Mouse (Mus musculus) heart, embryonic 10.5 days (tissue): ENCODE measurements around the gene B4galnt3. TPM values are rescaled to one million over a fixed set of nuclear protein-coding genes. Genes with fewer than 3 reads are reported as not detected.

Experiments used
- DNase-seq: peaks from one replicate; pipeline ENCODE4 v3.0.0-alpha.2; 2017; ENCODE audit warnings: low spot score
- H3K27ac ChIP-seq: fragments of 300-500 bp; sonication (generic); 2 replicates; pipeline ENCODE4 v1.5.1; 2016; ENCODE audit warnings: mild to moderate bottlenecking
- H3K27me3 ChIP-seq: fragments of 300-500 bp; sonication (generic); 2 replicates; pipeline ENCODE4 v1.6.1; 2016; ENCODE audit warnings: mild to moderate bottlenecking; ENCODE audit not compliant: poor library complexity, insufficient read depth, severe bottlenecking
- H3K36me3 ChIP-seq: fragments of 300-500 bp; sonication (generic); 2 replicates; pipeline ENCODE4 v1.6.1; 2016; ENCODE audit warnings: mild to moderate bottlenecking, moderate library complexity
- H3K4me1 ChIP-seq: fragments of 300-500 bp; sonication (generic); 2 replicates; pipeline ENCODE4 v1.6.1; 2016; ENCODE audit warnings: mild to moderate bottlenecking
- H3K4me3 ChIP-seq: fragments of 300-500 bp; sonication (generic); 2 replicates; pipeline ENCODE4 v1.5.1; 2016; ENCODE audit warnings: mild to moderate bottlenecking, moderate library complexity
- H3K9me3 ChIP-seq: fragments of 300-500 bp; sonication (generic); 2 replicates; pipeline ENCODE4 v1.6.1; 2016; ENCODE audit warnings: mild to moderate bottlenecking, moderate library complexity
- WGBS: fragments of 180-500 bp; shearing (Covaris S2); methylation state at CpG from one replicate; pipeline ENCODE4 v1.1.7; 2016; 5-methylcytosine and 5-hydroxymethylcytosine counted together
- polyA plus RNA-seq: library from polyadenylated mRNA; unstranded; fragments of >200 nt; fragmentation: Nextera tagmentation; extraction: Ambion mirVana; gene quantifications from 2 replicates; pipeline ENCODE4 v1.2.1, GENCODE M21; 2016

The B4galnt3 gene
- polyA plus RNA-seq, 1 experiment from 2014 or later, result 0.40 TPM

DNA sequence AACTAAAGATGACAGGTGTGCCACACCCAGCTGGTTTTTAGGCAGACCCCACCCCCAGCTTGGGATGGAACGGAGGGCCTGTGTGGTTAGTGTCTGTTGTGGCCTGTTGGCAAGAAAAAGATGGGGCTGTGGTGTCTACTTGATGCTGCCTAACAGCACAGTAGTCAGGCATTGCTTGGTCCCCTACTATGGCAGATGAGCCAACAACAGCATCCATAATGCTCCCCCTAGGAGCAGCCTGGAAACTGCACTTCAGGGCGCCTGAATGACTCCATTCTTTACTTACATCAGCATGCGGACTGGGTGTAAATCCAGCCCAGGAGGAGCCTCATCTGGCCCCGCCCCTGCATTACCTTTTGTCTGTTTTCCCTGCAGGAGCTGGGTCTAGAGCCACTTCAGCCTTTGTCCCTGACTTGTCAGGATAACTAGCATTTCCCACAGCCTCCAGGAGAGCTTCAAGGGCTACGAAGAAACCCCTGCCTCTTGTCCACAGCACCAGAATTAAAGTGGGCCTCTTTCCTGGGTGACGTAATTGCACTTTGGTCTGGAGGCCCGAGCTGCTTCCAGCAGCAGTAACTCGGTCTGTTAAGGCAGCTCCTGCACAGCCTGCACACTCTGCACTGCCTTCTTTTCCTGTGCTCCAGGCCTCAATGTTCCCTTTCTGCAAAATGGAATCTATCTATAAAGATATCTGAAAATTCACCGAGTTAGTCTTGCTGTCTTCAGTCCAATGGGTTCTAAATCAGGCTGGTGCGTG lies 94.5 kb downstream of the B4galnt3 start:
- 48% methylated on average over 10 of the region's 10 CpGs for WGBS
- Histone ChIP-seq H3K9me3 (no peaks in the 10 kb centered on the region), H3K4me1 (peaks cover 24% of the 10 kb centered on the region), H3K4me3 (no peak overlapping the region), H3K27me3 (peaks cover 23% of the 10 kb centered on the region), H3K27ac (no peak overlapping the region), H3K36me3 (no peaks in the 10 kb centered on the region)
- no peak for DNase-seq

DNA sequence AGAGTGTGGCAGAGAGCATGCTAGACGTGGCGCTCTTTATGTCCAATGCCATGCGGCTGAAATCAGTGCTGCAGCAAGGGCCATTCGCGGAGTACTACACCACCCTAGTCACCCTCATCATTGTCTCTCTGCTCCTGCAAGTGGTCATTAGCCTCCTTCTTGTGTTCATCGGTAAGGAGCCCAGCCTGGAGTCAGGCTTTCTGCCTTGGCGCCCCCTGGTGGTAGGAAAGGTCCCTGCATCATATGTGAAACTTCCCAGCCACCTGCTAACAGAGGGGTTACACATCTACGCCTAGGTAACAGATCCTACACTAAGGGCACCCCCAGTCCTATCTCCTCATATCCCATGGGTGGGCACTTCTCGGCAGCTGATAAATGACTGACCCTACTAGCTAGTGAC lies 96.4 kb downstream of the B4galnt3 start:
- peak; percentile 90 for DNase-seq
- 31% methylated on average over 9 of the region's 9 CpGs for WGBS

DNA sequence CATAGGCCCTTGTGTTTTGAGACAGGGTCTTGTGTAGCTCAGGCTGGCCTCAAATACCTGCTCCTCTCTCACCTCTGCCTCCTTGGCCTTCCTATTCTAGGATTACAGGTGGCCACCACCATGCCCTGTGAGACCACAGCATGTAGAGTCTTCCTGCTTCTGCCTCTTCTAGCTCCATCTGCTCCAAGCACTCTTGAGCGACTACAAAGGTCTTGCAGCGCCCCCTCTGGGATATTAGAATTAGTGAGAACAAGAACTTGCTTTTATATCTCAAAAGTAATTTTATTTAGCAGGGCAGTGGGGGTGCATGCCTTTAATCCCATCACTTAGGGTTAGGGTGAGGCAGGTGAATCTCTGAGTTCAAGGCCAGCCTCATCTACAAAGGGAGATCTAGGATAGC lies 97.5 kb downstream of the B4galnt3 start:
- Histone ChIP-seq H3K9me3 (no peaks in the 10 kb centered on the region), H3K4me3 (no peak overlapping the region), H3K27me3 (peaks cover 12% of the 10 kb centered on the region; the same call in 1 of the 2 replicates), H3K36me3 (no peaks in the 10 kb centered on the region), H3K4me1 (peaks cover 38% of the 10 kb centered on the region), H3K27ac (no peak overlapping the region)
- 33% methylated on average over 2 of the region's 2 CpGs for WGBS
- DNase-seq, result no peak

More for the DNA sequence above, 96.4 kb downstream of the B4galnt3 start:
- Histone ChIP-seq H3K36me3 (no peaks in the 10 kb centered on the region), H3K9me3 (no peaks in the 10 kb centered on the region), H3K27me3 (peaks cover 21% of the 10 kb centered on the region), H3K4me1 (peaks cover 32% of the 10 kb centered on the region), H3K4me3 (no peak overlapping the region), H3K27ac (no peak overlapping the region)

DNA sequence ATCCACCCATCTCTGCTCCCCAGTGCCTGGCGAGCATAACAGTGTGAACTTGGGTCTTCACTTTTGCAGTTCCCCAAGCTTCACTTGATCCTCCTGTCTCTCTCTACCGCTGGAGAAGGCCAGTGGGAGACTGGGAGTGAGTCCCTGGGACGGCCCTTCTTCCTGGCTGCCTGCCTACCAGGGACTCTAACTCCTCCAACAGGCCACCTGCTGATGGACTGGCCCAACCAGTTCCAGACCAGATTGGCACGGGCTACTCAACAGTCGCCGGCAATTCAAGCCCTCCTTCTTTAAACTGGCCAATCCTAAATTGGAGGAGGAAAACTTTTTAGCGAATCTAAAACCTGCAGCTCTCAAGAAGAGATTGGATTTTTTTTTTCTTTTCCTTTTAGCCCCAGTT lies 99.4 kb downstream of the B4galnt3 start:
- Histone ChIP-seq H3K4me3 (no peak overlapping the region), H3K9me3 (no peaks in the 10 kb centered on the region), H3K4me1 (peaks cover 48% of the 10 kb centered on the region), H3K27me3 (peaks cover 12% of the 10 kb centered on the region; the same call in 1 of the 2 replicates), H3K27ac (no peak overlapping the region), H3K36me3 (no peaks in the 10 kb centered on the region)
- WGBS, result 22% methylated on average over 7 of the region's 7 CpGs
- DNase-seq, result no peak

DNA sequence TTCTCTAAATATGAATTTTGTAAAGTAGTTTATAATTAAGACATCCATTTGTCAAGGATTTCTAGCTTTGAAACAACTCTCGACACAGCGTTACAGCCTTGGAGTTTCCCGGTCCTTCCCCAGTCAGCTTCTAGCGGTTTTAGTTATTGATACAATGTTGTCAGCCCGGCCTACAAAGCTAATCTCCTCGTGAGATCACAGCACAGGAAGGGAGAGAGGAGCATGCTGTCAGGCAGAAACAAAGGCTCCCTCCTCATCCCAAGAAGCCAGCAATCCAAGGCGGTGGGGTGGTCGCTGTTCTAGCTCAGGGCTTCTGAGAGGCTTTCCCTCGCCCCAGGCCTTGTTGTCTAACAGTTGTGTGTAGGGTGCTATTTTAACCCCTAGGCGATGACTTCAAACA lies 100.1 kb downstream of the B4galnt3 start:
- WGBS, result 34% methylated on average over 10 of the region's 10 CpGs
- Histone ChIP-seq H3K9me3 (no peaks in the 10 kb centered on the region), H3K36me3 (no peaks in the 10 kb centered on the region), H3K4me3 (no peak overlapping the region), H3K27ac (no peak overlapping the region), H3K27me3 (peaks cover 12% of the 10 kb centered on the region; the same call in 1 of the 2 replicates), H3K4me1 (peaks cover 42% of the 10 kb centered on the region)
- no peak for DNase-seq

DNA sequence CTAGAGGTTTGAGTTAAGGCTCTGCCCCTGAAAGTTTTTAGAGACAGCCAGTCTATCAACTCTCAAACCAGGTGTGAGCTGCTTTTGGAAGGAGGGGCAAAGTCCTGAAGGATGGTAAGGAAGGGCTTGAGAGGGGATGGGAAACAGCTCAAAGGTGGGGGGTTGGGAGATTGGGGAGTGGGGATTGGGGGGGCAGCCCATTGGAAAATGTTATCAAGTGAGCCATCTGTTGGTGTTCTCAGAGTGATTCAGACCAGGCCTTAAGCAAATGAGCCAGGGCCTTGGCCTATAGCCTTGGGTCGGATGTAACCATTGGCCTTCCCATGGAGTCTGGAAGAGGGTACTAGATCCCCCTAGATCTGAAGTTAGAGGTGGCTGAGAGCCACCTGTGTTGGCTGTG lies 100.6 kb downstream of the B4galnt3 start:
- H3K27me3 ChIP-seq, result peaks cover 12% of the 10 kb centered on the region; the same call in 1 of the 2 replicates
- no peaks in the 10 kb centered on the region for H3K36me3 ChIP-seq
- no peak for DNase-seq
- H3K4me1 ChIP-seq, result peaks cover 47% of the 10 kb centered on the region
- H3K27ac ChIP-seq, result no peak overlapping the region
- no peak overlapping the region for H3K4me3 ChIP-seq
- 50% methylated on average over 1 of the region's 1 CpGs for WGBS
- H3K9me3 ChIP-seq, result no peaks in the 10 kb centered on the region

DNA sequence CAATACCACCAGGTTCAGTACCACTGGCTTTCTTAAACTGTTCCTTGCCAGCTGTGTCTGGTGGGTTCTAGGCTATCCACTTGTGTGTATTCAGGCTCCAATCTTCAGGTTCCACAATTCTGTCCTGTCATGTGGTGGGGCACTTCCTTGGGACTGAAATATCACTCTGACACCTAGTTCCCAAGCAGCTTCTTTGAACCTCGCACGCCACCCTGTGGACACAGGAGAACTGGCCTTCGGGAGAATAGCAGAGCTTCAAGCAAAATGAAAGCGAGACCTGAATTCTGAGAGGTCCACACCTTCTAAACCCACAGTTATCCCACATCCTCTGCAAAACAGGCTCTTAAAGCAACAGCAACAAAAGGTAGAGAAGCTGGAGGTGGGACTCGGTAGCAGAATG lies 101.2 kb downstream of the B4galnt3 start:
- Histone ChIP-seq H3K9me3 (no peaks in the 10 kb centered on the region), H3K27me3 (peaks cover 12% of the 10 kb centered on the region; the same call in 1 of the 2 replicates), H3K36me3 (no peaks in the 10 kb centered on the region), H3K4me1 (peaks cover 53% of the 10 kb centered on the region), H3K4me3 (no peak overlapping the region), H3K27ac (peak overlapping the region; percentile 84)
- 19% methylated on average over 5 of the region's 5 CpGs for WGBS
- DNase-seq, result peak; percentile 93

DNA sequence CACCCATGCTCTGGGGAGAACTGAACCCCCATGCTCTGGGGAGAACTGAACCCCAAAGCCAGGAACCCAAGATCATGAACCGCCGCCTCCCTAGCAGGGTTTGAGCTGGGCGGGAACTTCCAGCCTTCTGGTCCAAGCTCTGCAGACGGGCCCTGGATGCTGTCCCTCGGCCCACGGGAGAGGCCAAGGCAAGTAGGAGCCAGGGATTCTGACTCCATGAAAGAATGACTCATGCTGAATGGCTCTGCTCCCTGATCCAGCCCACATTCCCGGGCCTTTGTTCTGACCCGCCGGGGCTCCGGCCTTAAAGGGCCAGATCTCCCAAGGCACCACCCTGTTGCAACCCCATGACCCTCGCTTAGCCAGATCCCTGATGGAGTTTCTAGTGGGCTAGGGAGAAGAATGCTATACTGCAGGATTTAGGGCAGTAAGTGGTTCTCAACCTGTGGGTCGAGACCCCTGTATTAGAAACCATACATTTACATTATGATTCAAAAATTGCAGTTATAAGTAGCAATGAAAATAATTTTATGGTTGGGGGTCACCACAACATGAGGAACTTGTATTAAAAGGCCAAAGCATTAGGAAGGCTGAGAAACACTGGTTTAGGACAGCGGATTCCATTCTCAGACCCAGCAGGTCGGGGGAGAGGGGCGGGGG lies 102.0 kb downstream of the B4galnt3 start:
- no peak for DNase-seq
- peak overlapping the region; percentile 12; the same call in 1 of the 2 replicates for H3K4me3 ChIP-seq
- peak overlapping the region; percentile 84 for H3K27ac ChIP-seq

DNA sequence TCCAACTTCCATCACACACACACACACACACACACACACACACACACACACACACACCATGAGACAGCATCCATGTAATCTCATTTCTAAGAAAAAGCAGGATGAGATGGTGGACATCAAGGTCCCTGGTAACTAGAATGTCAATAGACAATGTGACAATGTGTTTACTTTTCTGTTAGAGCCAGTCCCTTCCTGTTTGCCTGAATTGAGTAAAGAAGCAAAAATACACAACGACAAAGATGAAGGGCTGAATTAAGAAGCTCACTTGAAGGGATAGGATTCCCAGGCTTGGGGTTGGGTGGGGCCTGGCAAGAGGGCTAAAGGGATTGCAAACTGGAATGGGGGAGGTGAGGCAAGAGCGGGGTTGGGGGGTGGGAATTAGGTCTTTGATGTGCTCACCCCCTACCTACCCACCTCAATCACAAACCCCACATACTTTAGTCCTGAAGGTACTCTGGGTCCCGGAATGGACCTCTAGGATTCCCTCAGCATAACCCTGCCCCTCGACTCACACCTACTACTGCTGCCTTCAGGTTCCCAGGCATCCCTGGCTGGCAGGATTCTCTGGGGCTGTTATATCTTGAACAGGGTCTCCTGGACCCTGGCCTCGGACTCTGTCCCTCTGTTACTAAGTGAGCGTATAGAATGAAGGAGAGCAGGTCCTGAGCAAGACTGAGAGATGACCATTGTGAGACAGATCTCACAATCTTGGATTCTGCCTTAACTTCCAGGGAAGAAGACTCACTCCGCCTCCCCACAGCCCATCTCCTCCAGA lies 102.8 kb downstream of the B4galnt3 start:
- no peaks in the 10 kb centered on the region for H3K36me3 ChIP-seq
- no peaks in the 10 kb centered on the region for H3K9me3 ChIP-seq
- WGBS, result 47% methylated on average over 7 of the region's 7 CpGs
- peaks cover 12% of the 10 kb centered on the region; the same call in 1 of the 2 replicates for H3K27me3 ChIP-seq
- H3K4me1 ChIP-seq, result peaks cover 61% of the 10 kb centered on the region
- no peak for DNase-seq
- no peak overlapping the region for H3K4me3 ChIP-seq
- H3K27ac ChIP-seq, result peak overlapping the region; percentile 84

More for the DNA sequence above, 102.0 kb downstream of the B4galnt3 start:
- no peaks in the 10 kb centered on the region for H3K36me3 ChIP-seq
- H3K9me3 ChIP-seq, result no peaks in the 10 kb centered on the region
- H3K27me3 ChIP-seq, result peaks cover 12% of the 10 kb centered on the region; the same call in 1 of the 2 replicates
- peaks cover 57% of the 10 kb centered on the region for H3K4me1 ChIP-seq
- WGBS, result 18% methylated on average over 14 of the region's 15 CpGs

DNA sequence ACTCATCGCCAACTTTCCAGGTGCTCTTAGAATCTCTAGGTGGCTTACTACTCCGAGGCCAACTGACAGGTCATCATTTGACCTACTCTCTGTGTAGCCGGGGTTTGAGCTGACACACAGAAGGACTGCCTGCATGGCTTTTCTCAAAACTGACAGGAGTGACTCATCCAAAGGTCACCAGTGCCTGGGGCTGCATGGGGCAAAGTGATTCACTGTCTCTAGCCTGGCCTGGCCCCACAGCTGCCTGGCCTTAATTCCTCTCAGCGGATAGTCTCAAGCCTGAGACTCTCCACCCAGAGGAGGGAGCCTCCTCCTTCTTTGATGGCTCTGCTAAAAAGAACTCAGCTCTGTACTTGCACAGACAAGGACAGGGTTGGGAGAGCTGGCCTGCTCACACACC lies 103.4 kb downstream of the B4galnt3 start:
- Histone ChIP-seq H3K27me3 (peaks cover 5% of the 10 kb centered on the region; the same call in 1 of the 2 replicates), H3K27ac (peak overlapping the region; percentile 84), H3K36me3 (no peaks in the 10 kb centered on the region), H3K4me3 (no peak overlapping the region), H3K4me1 (peaks cover 68% of the 10 kb centered on the region), H3K9me3 (no peaks in the 10 kb centered on the region)
- WGBS, result 26% methylated on average over 4 of the region's 4 CpGs
- no peak for DNase-seq

DNA sequence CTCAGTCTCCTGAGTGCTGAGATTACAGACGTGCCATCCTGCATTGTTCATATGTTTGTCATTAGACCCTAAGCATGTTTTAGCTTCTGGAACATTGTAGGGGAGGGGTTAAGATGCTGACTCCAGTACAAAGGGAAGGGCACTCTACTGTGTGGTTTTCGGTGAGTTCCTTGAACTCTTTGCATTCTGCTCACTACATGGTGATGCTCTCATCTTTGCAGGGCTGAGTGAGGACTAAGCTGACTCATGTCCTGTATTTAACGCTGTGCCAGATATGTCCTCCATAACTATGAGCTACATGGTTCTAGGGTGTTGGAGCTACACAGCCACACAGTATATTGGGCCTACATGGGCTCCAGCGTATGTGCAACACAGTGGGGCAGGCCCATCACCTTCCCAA lies 104.0 kb downstream of the B4galnt3 start:
- H3K4me1 ChIP-seq, result peaks cover 74% of the 10 kb centered on the region
- no peak overlapping the region for H3K4me3 ChIP-seq
- H3K9me3 ChIP-seq, result no peaks in the 10 kb centered on the region
- DNase-seq, result no peak
- H3K27me3 ChIP-seq, result no peaks in the 10 kb centered on the region
- H3K36me3 ChIP-seq, result no peaks in the 10 kb centered on the region
- peak overlapping the region; percentile 84 for H3K27ac ChIP-seq
- 81% methylated on average over 4 of the region's 4 CpGs for WGBS

DNA sequence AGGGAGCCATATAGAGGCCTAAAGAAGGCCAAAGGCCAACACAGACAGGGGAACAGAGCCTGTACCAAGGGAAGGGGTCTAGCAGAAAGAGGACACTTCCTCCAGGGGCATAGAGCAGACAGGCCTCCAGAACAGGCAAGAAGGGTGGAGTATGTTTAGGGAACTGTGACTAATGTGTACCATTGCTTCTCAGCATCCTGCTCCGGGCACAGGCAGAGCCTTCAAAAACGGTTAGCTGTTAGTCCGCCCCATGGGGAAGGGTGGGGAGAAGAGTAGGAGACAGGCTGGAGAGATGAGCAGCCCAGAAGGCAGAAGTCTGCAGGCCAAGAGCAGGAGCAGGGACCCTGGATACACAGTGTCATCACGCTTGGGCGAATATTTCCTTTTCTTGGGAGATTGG lies 105.1 kb downstream of the B4galnt3 start:
- Histone ChIP-seq H3K27ac (peak overlapping the region; percentile 83), H3K4me3 (no peak overlapping the region), H3K27me3 (no peaks in the 10 kb centered on the region), H3K4me1 (peaks cover 74% of the 10 kb centered on the region), H3K36me3 (no peaks in the 10 kb centered on the region), H3K9me3 (no peaks in the 10 kb centered on the region)
- DNase-seq, result no peak
- WGBS, result 92% methylated on average over 5 of the region's 5 CpGs
